Mouse (Mus musculus) left cerebral cortex, postnatal 36 days (tissue): ENCODE results near the gene Ndufab1. TPM values are rescaled to one million over a fixed set of nuclear protein-coding genes. Genes with fewer than 3 reads are reported as not detected.
"Not testable (repeated sequence)": the region's sequence is repeated elsewhere in the genome, so short reads cannot be mapped to it uniquely, and the experiment has no call there.

Experiments
- DNase-seq, 2 experiments: peaks; one replicate each; pipeline ENCODE4 v3.0.0; 2021 to 2022; ENCODE audit warnings: low spot score in 2 of 2, mixed read lengths in 1 of 2
- intact Hi-C: fragments of 180-260 bp; cut with DNase I; formaldehyde crosslinking; loops from one replicate; pipeline ENCODE4 v1.15.1; 2025
- total RNA-seq, 2 experiments: library from RNA; stranded (reverse); gene quantifications; 2 replicates each; pipeline ENCODE4 v1.2.3; 2021

Ndufab1 gene
- total RNA-seq: 100 to 1,000 TPM; 267 to 269 TPM

- peak; percentile 88 to 92 for DNase-seq
- intact Hi-C loops: loop anchor here (5.0 kb wide), 1 partner anchor 34 kb away; the partner anchor contains the start of genes Ears2 and Ubfd1
Observed at GRCm38 (mm10) chr7:122101747-122102244, at the start of gene Ndufab1. Gene Ndufab1, minus strand, starts transcription at chr7:122101886.

- no peak for DNase-seq
- intact Hi-C loops: no loop called here
Observed at GRCm38 (mm10) chr7:122140991-122141390, 39.3 kb upstream of the Ndufab1 start.

GRCm38 (mm10) chr7:122138190-122138589 lies 36.5 kb upstream of the Ndufab1 start:
- intact Hi-C loops: no loop called here
- DNase-seq: no peak

GRCm38 (mm10) chr7:122137071-122137470 lies 35.4 kb upstream of the Ndufab1 start:
- intact Hi-C loops: no loop called here
- no peak for DNase-seq

- no peak for DNase-seq
Observed at GRCm38 (mm10) chr7:122135070-122135469, 33.4 kb upstream of the Ndufab1 start.

GRCm38 (mm10) chr7:122133338-122133625 lies 31.6 kb upstream of the Ndufab1 start:
- intact Hi-C loops: no loop called here
- no peak for DNase-seq

More at GRCm38 (mm10) chr7:122135070-122135469, 33.4 kb upstream of the Ndufab1 start:
- intact Hi-C loops: no loop called here

GRCm38 (mm10) chr7:122132497-122133337 lies 31.0 kb upstream of the Ndufab1 start, which contains the start of the genes Palb2 and Dctn5:
Gene Palb2, minus strand, starts transcription at chr7:122132985.
Gene Dctn5, plus strand, starts transcription at chr7:122133041.
- intact Hi-C loops: no loop called here
- DNase-seq: peak; percentile 99

GRCm38 (mm10) chr7:122131834-122132233 lies 30.1 kb upstream of the Ndufab1 start:
- no peak for DNase-seq
- intact Hi-C loops: no loop called here

GRCm38 (mm10) chr7:122126946-122127345 lies 25.3 kb upstream of the Ndufab1 start:
- DNase-seq: no peak
- intact Hi-C loops: no loop called here

- DNase-seq: no peak
- intact Hi-C loops: no loop called here
Observed at GRCm38 (mm10) chr7:122125636-122126035, 23.9 kb upstream of the Ndufab1 start.

GRCm38 (mm10) chr7:122123518-122123917 lies 21.8 kb upstream of the Ndufab1 start:
- no peak for DNase-seq
- intact Hi-C loops: no loop called here

- no peak for DNase-seq
- intact Hi-C loops: no loop called here
Observed at GRCm38 (mm10) chr7:122108206-122108605, 6.5 kb upstream of the Ndufab1 start.

- not testable (repeated sequence) for DNase-seq
- intact Hi-C loops: loop anchor here (5.0 kb wide), 1 partner anchor 34 kb away; the partner anchor contains the start of genes Ears2 and Ubfd1
Observed at GRCm38 (mm10) chr7:122101014-122101746, 506 bp downstream of the Ndufab1 start.

- peak in 1 of 2 experiments; percentile 16 for DNase-seq
- intact Hi-C loops: no loop called here
Observed at GRCm38 (mm10) chr7:122099222-122099621, 2.5 kb downstream of the Ndufab1 start.

GRCm38 (mm10) chr7:122098009-122098408 lies 3.7 kb downstream of the Ndufab1 start:
- no peak for DNase-seq
- intact Hi-C loops: no loop called here

- DNase-seq: no peak
- intact Hi-C loops: no loop called here
Observed at GRCm38 (mm10) chr7:122094564-122095330, 6.9 kb downstream of the Ndufab1 start.

GRCm38 (mm10) chr7:122087195-122087982 lies 14.3 kb downstream of the Ndufab1 start:
- DNase-seq: peak in 1 of 2 experiments; percentile 17
- intact Hi-C loops: no loop called here

GRCm38 (mm10) chr7:122081071-122081470 lies 20.6 kb downstream of the Ndufab1 start:
- no peak for DNase-seq
- intact Hi-C loops: no loop called here
